Mouse (Mus musculus): ENCODE measurements around the gene Pnrc2.

Gene Pnrc2

GRCm38 (mm10) chr4:135873526-135874202 lies at the start of gene Pnrc2:
Pnrc2 (minus strand) TSS chr4:135873850.
- DNase-seq (ENCODE audit: low spot score), result peak; percentile 89

- no peak for DNase-seq (ENCODE audit: low spot score)
Measured at GRCm38 (mm10) chr4:135922190-135922589, 48.5 kb upstream of the Pnrc2 start.

- DNase-seq (ENCODE audit: low spot score), result no peak
Measured at GRCm38 (mm10) chr4:135921257-135922120, 47.8 kb upstream of the Pnrc2 start.

DNA sequence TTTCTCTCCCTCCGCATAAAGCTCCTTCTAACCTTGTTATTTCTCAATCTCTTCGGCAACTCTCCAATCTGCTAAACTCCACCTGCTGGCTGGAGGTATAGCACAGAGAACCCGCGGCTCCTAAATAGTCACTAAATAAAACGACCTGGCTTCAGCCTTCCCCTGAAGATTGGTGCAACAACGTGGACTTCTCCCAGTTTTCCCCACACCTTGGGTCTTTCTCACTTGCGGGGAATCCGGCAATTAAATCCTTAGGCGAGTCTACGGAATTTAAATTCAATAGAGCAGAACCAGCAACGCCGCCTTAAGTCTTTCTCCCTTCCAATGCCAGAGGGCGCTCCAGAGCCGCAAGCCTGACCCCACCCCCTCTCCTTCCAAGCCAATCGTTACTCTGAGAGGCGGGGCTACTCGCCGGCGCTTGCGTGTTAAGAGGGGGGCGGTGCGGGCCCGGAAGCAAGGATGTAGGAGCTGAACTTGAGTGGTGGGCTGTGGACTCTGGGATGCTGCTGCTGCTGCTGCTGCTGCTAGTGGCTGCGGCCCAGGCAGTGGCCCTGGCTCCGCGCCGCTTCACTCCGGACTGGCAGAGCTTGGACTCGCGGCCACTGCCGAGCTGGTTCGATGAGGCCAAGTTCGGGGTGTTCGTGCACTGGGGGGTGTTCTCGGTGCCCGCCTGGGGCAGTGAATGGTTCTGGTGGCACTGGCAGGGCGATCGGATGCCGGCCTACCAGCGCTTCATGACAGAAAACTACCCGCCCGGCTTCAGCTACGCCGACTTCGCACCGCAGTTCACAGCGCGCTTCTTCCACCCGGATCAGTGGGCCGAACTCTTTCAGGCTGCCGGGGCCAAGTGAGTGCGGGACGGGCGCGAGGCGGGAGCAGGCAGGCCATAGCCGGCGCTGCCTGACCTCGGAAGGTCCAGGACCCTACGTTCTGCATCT lies 46.9 kb upstream of the Pnrc2 start, which contains the start of gene Fuca1:
Gene Fuca1, plus strand, starts transcription at position 432 of the 938 bp plus-strand sequence.
- DNase-seq (ENCODE audit: low spot score), result peak; percentile 97

DNA sequence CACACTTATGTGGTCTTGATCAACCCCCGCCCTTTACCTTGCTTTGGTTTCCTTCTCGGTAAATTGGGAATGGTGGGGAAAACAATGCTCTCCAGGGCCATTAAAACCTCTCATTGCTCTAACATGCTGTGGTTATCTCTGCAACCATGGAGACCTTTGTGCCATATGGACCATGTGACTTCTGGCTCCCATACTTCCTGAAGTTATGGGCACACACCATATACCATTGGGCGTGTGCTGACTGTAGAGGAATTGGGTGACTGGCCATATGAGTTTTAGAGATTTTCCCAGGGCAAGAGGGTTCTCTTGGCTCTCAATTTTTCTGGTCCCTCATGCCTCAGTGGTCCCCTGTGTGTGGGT lies 45.6 kb upstream of the Pnrc2 start:
- DNase-seq (ENCODE audit: low spot score), result no peak

DNA sequence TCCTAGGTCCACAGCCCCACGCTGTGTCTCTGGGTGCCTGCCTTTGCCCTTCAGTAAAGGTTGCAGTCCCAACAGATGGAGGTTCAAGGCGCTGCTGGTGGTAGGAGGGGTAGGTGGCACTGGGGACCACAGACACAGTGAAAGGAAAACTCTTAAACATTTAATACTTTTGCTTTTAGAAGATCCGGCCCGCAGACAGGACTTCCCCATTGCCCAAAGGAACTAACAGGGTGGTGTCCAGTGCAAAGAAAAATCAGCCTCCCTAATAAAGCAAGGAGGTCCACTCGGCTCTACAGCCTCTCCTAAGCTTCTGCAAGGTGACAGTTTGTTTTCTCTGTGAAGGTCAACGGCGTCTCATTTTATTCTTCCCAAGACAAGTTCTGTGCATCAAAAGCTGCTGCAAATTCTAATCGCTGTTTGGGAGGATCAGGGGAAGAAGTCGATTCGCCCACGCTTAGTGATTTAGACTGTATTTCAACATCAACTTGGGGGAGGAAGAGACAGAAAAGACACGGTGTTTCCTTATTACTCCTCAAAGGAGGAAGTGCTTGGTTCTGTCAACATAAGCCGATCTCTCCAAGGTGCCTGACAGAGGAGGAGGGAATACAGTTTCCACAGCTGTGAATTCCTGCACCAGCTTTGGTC lies 45.1 kb upstream of the Pnrc2 start:
- DNase-seq (ENCODE audit: low spot score), result no peak

DNA sequence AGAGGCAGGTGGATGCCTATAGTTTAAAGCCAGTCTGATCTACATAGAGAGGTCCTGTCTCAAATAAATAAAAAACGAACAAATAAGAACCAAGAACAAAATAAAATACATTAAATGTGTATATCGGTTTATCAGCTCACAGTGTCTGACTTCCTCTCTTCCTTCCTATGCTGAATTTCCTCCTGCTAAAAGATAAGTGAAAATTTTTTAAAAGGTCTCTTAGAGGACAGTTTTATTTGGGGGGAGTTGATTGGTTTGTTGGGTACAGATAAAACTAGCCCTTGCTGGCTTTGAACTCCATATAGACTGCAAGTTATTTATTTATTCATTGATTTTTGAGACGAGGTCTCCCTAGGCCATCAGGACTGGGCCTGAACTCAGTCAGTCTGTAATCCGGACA lies 39.8 kb upstream of the Pnrc2 start:
- DNase-seq (ENCODE audit: low spot score), result no peak

GRCm38 (mm10) chr4:135912835-135913234 lies 39.2 kb upstream of the Pnrc2 start:
- DNase-seq (ENCODE audit: low spot score), result no peak

GRCm38 (mm10) chr4:135912164-135912563 lies 38.5 kb upstream of the Pnrc2 start:
- DNase-seq (ENCODE audit: low spot score), result no peak

DNA sequence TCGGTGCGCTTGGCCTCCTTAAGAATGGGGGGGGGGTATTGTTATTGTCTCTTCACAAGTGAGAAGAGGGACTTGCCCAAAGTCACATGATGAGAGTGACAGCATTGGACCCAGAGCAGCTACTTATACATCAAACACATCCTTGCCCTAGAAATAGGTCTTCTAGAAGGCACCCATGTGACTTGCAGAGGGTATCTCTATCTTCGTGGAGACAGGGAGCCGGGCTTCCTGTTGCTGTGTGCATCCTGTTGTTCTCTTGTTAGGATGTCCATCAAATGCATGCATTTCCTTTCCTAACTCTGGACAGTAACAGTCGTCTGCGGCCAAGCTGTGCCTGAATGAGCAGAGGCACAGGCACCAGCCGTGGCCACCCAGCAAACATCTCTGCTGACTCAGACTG lies 37.9 kb upstream of the Pnrc2 start:
- no peak for DNase-seq (ENCODE audit: low spot score)

GRCm38 (mm10) chr4:135909326-135910066 lies 35.8 kb upstream of the Pnrc2 start:
- no peak for DNase-seq (ENCODE audit: low spot score)

DNA sequence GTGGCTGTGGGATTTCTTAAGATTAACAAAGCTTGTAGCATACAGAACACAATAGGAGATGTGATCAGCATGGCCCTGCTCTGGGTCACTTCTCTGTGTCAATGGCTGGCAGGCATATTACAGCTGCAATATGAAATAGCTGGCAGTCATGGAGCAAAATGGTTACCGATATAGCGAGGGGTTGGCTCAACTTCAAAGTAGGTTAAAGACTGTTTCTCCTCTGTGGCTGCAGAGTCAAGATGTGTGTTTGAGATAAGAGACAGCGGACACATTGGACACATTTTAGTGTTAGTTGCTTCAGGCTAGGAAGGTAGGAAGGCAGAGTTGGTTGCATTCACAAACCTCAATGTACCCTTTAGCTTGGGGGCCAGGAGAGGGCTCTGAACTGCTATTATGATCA lies 33.0 kb upstream of the Pnrc2 start:
- no peak for DNase-seq (ENCODE audit: low spot score)

- DNase-seq (ENCODE audit: low spot score), result no peak
Measured at GRCm38 (mm10) chr4:135904810-135905209, 31.2 kb upstream of the Pnrc2 start.

DNA sequence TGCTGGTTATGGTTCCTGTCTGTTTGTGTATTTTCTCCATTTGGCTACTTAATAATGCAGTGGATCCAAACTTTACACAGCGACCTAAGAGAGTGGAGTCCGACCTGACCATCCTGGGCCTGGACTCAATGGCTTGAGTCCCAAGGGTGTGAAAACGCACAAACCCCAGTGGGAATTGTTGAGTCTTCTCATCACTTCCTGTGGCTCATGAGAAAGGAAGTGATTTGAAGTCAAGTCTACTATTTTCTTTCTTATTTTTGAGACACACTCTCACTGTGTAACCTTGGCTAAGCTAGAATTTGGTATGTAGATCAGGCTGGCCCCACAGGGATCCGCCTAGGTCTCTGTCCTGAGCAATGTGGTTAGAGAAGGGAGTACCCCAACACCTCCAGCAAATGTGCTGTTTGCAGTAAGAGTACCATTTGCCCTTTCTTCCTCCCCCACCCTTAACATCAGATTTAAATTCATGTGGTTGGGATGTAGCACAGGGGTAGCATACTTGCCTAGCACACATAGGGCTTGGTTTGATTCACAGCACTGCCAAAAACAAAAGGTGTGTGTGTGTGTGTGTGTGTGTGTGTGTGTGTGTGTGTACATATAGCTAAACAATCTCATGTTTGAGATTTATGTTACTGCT lies 29.1 kb upstream of the Pnrc2 start:
- DNase-seq (ENCODE audit: low spot score), result no peak

DNA sequence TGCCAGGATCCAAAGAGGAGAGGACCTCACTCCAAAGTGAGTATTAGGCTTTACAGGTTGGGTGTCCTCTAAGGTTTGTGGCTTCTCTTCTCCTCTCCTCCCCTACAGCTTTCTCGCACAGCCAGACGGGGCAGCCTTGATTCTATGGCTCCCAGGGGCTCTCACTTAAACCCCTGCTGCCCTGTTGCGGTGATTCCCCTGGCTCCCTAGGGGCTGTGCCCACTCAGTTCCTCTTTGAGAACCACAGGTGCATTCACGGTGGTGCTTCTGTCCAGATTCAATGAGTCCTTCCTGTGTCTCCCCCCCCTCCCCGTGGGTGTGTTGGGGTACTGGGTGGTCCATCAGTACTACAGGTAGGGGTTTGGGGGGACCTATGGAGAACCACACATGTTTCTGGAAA lies 26.4 kb upstream of the Pnrc2 start:
- no peak for DNase-seq (ENCODE audit: low spot score)

- no peak for DNase-seq (ENCODE audit: low spot score)
Measured at GRCm38 (mm10) chr4:135899050-135899448, 25.4 kb upstream of the Pnrc2 start.

GRCm38 (mm10) chr4:135898380-135899049 lies 24.9 kb upstream of the Pnrc2 start:
- peak; percentile 83 for DNase-seq (ENCODE audit: low spot score)

GRCm38 (mm10) chr4:135896157-135896556 lies 22.5 kb upstream of the Pnrc2 start:
- no peak for DNase-seq (ENCODE audit: low spot score)

DNA sequence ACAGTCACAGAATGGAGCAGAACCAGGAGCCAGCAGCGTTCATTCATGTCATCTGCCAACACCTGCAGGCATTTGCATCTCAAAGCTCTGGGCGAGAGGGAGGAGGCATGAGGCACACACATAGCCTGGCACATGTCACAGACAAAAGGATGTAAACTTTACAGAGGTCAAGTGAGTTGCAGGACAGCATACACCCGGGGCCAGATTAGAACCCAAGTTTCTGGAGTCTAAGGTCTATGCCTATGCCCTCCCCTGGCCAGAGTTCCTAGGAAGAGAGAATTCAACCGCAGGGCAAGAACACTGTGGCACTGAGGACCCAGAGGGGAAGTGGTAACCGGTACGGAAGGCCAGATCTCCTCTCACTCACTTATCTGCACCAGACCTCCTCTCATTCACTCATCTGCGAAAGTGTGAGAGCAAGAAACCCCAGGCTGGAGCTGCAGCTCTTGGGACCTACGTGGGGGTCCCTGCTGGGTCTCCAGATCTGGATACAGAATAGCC lies 21.5 kb upstream of the Pnrc2 start, which contains the start of gene Cnr2:
Gene Cnr2, plus strand, starts transcription at position 324 of the 501 bp plus-strand sequence.
- DNase-seq (ENCODE audit: low spot score), result no peak

GRCm38 (mm10) chr4:135892884-135893283 lies 19.2 kb upstream of the Pnrc2 start:
- DNase-seq (ENCODE audit: low spot score), result no peak

All from c-Kit-positive CD71-positive TER-119-positive erythroid progenitor cells, embryonic 14.5 days (primary cell).